Mouse (Mus musculus): Measurements from ENCODE around the gene Gm42791. TPM values are rescaled to one million over a fixed set of nuclear protein-coding genes. Genes with fewer than 3 reads are reported as not detected.

Gene Gm42791
- total and polyA plus RNA-seq, 3 experiments: 0.42 to 1.3 TPM; not detected in 1

- Histone ChIP-seq H3K79me2 (replicated peaks; ENCODE audit: control insufficient read depth, extremely low read depth, insufficient read depth, poor library complexity, severe bottlenecking) (no peaks in the 10 kb centered on the region), H3K4me1 (ENCODE audit: control insufficient read depth in 1 of 2, insufficient read depth in 2 of 2) (peaks cover 4 to 40% of the 10 kb centered on the region in 2 experiments), H3K27ac (ENCODE audit: insufficient read depth, low read depth) (no peak overlapping the region), H3K4me2 (ENCODE audit: insufficient read depth, low read depth, poor library complexity, severe bottlenecking) (peak overlapping the region; percentile 55), H3K9me3 (replicated peaks; ENCODE audit: low read length) (peaks cover 4% of the 10 kb centered on the region), H3K9ac (ENCODE audit: insufficient read depth, low read depth) (no peak overlapping the region), H3K4me3 (replicated peaks in 1 of 3; ENCODE audit: low read depth in 2 of 3, low read length in 2 of 3, poor library complexity in 1 of 3) (no peak overlapping the region), H3K27me3 (replicated peaks) (no peaks in the 10 kb centered on the region), H3K36me3 (replicated peaks in 1 of 2; ENCODE audit: control insufficient read depth in 1 of 2, insufficient read depth in 1 of 2, low read length in 1 of 2) (no peaks in the 10 kb centered on the region)
- TF ChIP-seq RCOR1 (conservative IDR thresholded peaks at IDR 0.05; ENCODE audit: low read depth, low read length) (no peak), ZC3H11A (IDR thresholded peaks at IDR 0.05; ENCODE audit: low read depth, low read length) (no peak), MYC (IDR thresholded peaks at IDR 0.05; ENCODE audit: low read depth, low read length) (no peak), ZMIZ1 (IDR thresholded peaks at IDR 0.05; ENCODE audit: low read depth, low read length) (no peak), E2F4 (IDR thresholded peaks at IDR 0.05; ENCODE audit: insufficient replicate concordance, low read depth, low read length) (no peak), CHD2 (IDR thresholded peaks at IDR 0.05; ENCODE audit: low read length) (no peak), IRF4 (IDR thresholded peaks at IDR 0.05; ENCODE audit: low read depth, low read length) (no peak), TBP (conservative IDR thresholded peaks at IDR 0.05; ENCODE audit: low read depth, low read length) (no peak), EP300 (IDR thresholded peaks at IDR 0.05; ENCODE audit: low read length) (no peak), JUN (IDR thresholded peaks at IDR 0.05; ENCODE audit: insufficient read depth, low read depth, low read length) (no peak), UBTF (IDR thresholded peaks at IDR 0.05; ENCODE audit: low read depth, low read length) (no peak), HCFC1 (IDR thresholded peaks at IDR 0.05; ENCODE audit: low read depth, low read length) (no peak), KAT2A (IDR thresholded peaks at IDR 0.05; ENCODE audit: insufficient replicate concordance, low read length) (no peak), ZKSCAN1 (IDR thresholded peaks at IDR 0.05; ENCODE audit: borderline replicate concordance, low read depth, low read length) (no peak), CTCF (conservative IDR thresholded peaks at IDR 0.05 in 1 of 2, IDR thresholded peaks at IDR 0.05 in 1 of 2; ENCODE audit: low read depth in 2 of 2, low read length in 2 of 2) (no peak), RAD21 (IDR thresholded peaks at IDR 0.05; ENCODE audit: low read depth, low read length) (no peak), ELF1 (IDR thresholded peaks at IDR 0.05; ENCODE audit: low read depth, low read length) (no peak), PAX5 (IDR thresholded peaks at IDR 0.05; ENCODE audit: low read length) (no peak), JUND (conservative IDR thresholded peaks at IDR 0.05; ENCODE audit: low read depth, low read length) (no peak)
- in situ Hi-C loops (cut with MboI; ENCODE audit: low pct_ligation_motif_present, low pct_unique_long_range_greater_than_20kb, low sequenced_read_pairs) (no loop called here), dilution Hi-C loops (cut with MboI; ENCODE audit: extremely low pct_ligation_motif_present, extremely low pct_unique_long_range_greater_than_20kb, low sequenced_read_pairs) (no loop called here)
- DNase-seq (ENCODE audit: extremely low read depth): no peak
Measured at GRCm38 (mm10) chr5:149002803-149003115, 7.8 kb upstream of the Gm42791 start.

- no peak overlapping the region for H3K9ac ChIP-seq (ENCODE audit: insufficient read depth, low read depth)
- peaks cover 4 to 39% of the 10 kb centered on the region in 2 experiments for H3K4me1 ChIP-seq (ENCODE audit: control insufficient read depth in 1 of 2, insufficient read depth in 2 of 2)
- no peak for TF ChIP-seq TCF12 (IDR thresholded peaks at IDR 0.05; ENCODE audit: low read depth, low read length)
- TF ChIP-seq RAD21 (IDR thresholded peaks at IDR 0.05; ENCODE audit: low read depth, low read length): no peak
- 0 out of 2 replicates have a peak, but pooled peaks have one; percentile 6 for TF ChIP-seq IRF4 (IDR thresholded peaks at IDR 0.05; ENCODE audit: low read depth, low read length)
- no peaks in the 10 kb centered on the region for H3K27me3 ChIP-seq (replicated peaks)
- in situ Hi-C loops (cut with MboI; ENCODE audit: low pct_ligation_motif_present, low pct_unique_long_range_greater_than_20kb, low sequenced_read_pairs): no loop called here
- peak overlapping the region; percentile 55; the same call in 1 of the 2 replicates for H3K4me2 ChIP-seq (ENCODE audit: insufficient read depth, low read depth, poor library complexity, severe bottlenecking)
- no peak for DNase-seq (ENCODE audit: extremely low read depth)
- no peaks in the 10 kb centered on the region for H3K36me3 ChIP-seq (replicated peaks in 1 of 2; ENCODE audit: control insufficient read depth in 1 of 2, insufficient read depth in 1 of 2, low read length in 1 of 2)
- H3K4me3 ChIP-seq (replicated peaks in 1 of 3; ENCODE audit: low read depth in 2 of 3, low read length in 2 of 3, poor library complexity in 1 of 3): no peak overlapping the region
- H3K27ac ChIP-seq (ENCODE audit: insufficient read depth, low read depth): no peak overlapping the region
- dilution Hi-C loops (cut with MboI; ENCODE audit: extremely low pct_ligation_motif_present, extremely low pct_unique_long_range_greater_than_20kb, low sequenced_read_pairs): no loop called here
- no peaks in the 10 kb centered on the region for H3K79me2 ChIP-seq (replicated peaks; ENCODE audit: control insufficient read depth, extremely low read depth, insufficient read depth, poor library complexity, severe bottlenecking)
- peaks cover 4% of the 10 kb centered on the region for H3K9me3 ChIP-seq (replicated peaks; ENCODE audit: low read length)
Measured at GRCm38 (mm10) chr5:149002034-149002802, 7.3 kb upstream of the Gm42791 start.
